8 mouse cellular contexts compared by ENCODE assay signal in genomic region chr17:33523431-33523917, GRCm38 (mm10). TPM values are rescaled to one million over a fixed set of nuclear protein-coding genes. Genes with fewer than 3 reads are reported as not detected.
DNase-seq lines count a peak whose midpoint lies in the region; ATAC-seq lines count a peak whose summit lies in the region.

No protein-coding gene starts in this region.

- no peaks in the 10 kb centered on the region for H3K9me3 ChIP-seq in hindbrain, embryonic 12.5 days (replicated peaks)

- peak; percentile 42 for DNase-seq in embryo, embryonic 11 days
- DNase-seq in embryo, embryonic 10.5 days (ENCODE audit: low spot score) = no peak
- DNase-seq in thymus, postnatal 25 days = peak; percentile 5
- no peak for DNase-seq in thymus, postnatal 36 days
- peak; percentile 40 for DNase-seq in lung, postnatal 36 days
- DNase-seq in urinary bladder, postnatal 25 days (ENCODE audit: low spot score) = no peak
- no peak for DNase-seq in frontal cortex, postnatal 36 days (ENCODE audit: low spot score in 2 of 2)

- H3K9ac ChIP-seq in hindbrain, embryonic 12.5 days = peak overlapping the region; percentile 73

- 7% methylated on average over 11 of the region's 13 CpGs for WGBS in hindbrain, embryonic 12.5 days

- peak overlapping the region; percentile 79 for H3K4me2 ChIP-seq in hindbrain, embryonic 12.5 days (replicated peaks)

- no peaks in the 10 kb centered on the region for H3K27me3 ChIP-seq in hindbrain, embryonic 12.5 days

- peaks cover 19% of the 10 kb centered on the region for H3K4me1 ChIP-seq in hindbrain, embryonic 12.5 days

- peak overlapping the region; percentile 60 for H3K4me3 ChIP-seq in hindbrain, embryonic 12.5 days

- ATAC-seq in hindbrain, embryonic 12.5 days (ENCODE audit: low FRiP score) = peak; percentile 38

- H3K36me3 ChIP-seq in hindbrain, embryonic 12.5 days = no peaks in the 10 kb centered on the region; the same call in 1 of the 2 replicates

- peak overlapping the region; percentile 78 for H3K27ac ChIP-seq in hindbrain, embryonic 12.5 days

RNA-seq across cellular contexts. Expression of gene Adamts10, which starts 0.5 kb away (rescaled TPM):
- polyA plus RNA-seq in hindbrain, embryonic 12.5 days (2016; fragmentation: Nextera tagmentation; extraction: Ambion mirVana) = 67.1 and 73.8 TPM in 2 replicates

RNA-seq across cellular contexts. Expression of gene Myo1f, which starts 32.0 kb away (rescaled TPM):
- 2.1 and 2.6 TPM in 2 replicates for polyA plus RNA-seq in hindbrain, embryonic 12.5 days (2016; fragmentation: Nextera tagmentation; extraction: Ambion mirVana)

Comparison
In these comparisons a context has a peak if more than half of its experiments do, and no peak if none do; other contexts are left out.
1. DNase-seq: peak in embryo, embryonic 11 days (single experiment), thymus, postnatal 25 days (single experiment) and lung, postnatal 36 days (single experiment); none in embryo, embryonic 10.5 days (single experiment), thymus, postnatal 36 days (0 of 2), urinary bladder, postnatal 25 days (single experiment) and frontal cortex, postnatal 36 days (0 of 2).